8 mouse cellular contexts compared by ENCODE assay signal in the genomic region with DNA sequence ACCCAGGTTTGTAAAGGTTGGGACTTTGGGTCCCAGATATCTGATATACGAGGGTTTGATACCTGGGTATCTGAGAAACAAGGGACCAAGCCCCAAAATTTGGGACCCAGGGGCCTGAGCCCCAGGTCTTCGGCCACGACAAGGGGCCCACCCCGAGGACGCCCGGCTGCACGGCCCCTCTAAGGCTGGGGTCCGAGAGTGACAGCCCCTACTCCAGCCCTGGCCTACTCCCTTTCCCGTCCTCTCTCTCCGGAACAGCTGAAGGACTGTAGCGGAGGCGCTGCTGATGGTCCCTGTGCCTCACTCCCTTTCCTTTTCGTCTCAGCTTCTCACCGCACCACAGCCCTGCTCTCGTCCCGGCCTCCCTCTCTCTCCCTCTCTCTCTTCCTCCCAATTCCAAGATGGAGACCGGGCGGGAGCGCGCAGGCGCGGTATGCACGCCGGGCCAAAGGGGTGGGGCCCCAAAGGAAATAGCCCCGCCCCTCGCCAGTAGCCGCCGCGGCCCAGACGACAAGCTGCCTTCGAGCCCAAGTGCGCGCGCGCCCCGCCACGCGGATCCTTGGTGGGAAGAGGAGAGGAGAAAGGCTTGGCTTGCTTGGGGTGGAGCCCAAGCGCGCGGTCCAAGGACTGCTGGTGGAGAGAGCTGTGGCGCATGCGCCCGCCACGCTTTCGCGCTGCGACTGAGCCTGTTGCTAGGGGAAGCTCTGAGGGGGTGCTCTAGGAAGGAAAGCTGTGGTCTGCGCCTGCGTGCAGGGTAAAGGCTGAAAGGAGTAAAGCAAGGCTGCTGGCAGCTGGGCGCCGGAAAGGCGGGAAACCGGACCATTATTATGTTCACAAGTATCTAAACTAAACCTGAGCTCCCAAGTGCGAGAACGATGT. TPM values are rescaled to one million over a fixed set of nuclear protein-coding genes. Genes with fewer than 3 reads are reported as not detected.
DNase-seq lines count a peak whose midpoint lies in the region; ATAC-seq lines count a peak whose summit lies in the region.

A gene (minus strand): TSS at position 418 of the 879 bp plus-strand sequence.

- DNase-seq in NIH3T3 (ENCODE audit: low read depth) = peak; percentile 97
- DNase-seq in cerebellum, postnatal 10 days = peak; percentile 98 to 99
- DNase-seq in frontal cortex, postnatal 14 days (ENCODE audit: low spot score in 2 of 2) = peak; percentile 96 to 98
- DNase-seq in layer of hippocampus, postnatal 25 days (ENCODE audit: extremely low spot score in 1 of 2, low spot score in 1 of 2) = peak; percentile 94 to 98
- peak; percentile 98 for DNase-seq in lung, postnatal 25 days (ENCODE audit: low spot score)
- DNase-seq in retina, embryonic 14.5 days (ENCODE audit: low spot score) = peak; percentile 99
- DNase-seq in thymus, postnatal 4 days = peak; percentile 95

- H3K27me3 ChIP-seq in hindbrain, embryonic 13.5 days = no peaks in the 10 kb centered on the region

- peak within 1 kb of the TSS; percentile 96 for H3K9ac ChIP-seq in hindbrain, embryonic 13.5 days

- no peaks in the 10 kb centered on the region for H3K9me3 ChIP-seq in hindbrain, embryonic 13.5 days

- peak; percentile 98 for ATAC-seq in hindbrain, embryonic 13.5 days (ENCODE audit: low FRiP score)

- H3K4me2 ChIP-seq in hindbrain, embryonic 13.5 days = peak within 1 kb of the TSS; percentile 100

- H3K4me3 ChIP-seq in hindbrain, embryonic 13.5 days = peak within 1 kb of the TSS; percentile 92

- peaks cover 40% of the 10 kb centered on the region for H3K4me1 ChIP-seq in hindbrain, embryonic 13.5 days (replicated peaks)

- under 1% methylated on average over 56 of the region's 56 CpGs for WGBS in hindbrain, embryonic 13.5 days

- H3K27ac ChIP-seq in hindbrain, embryonic 13.5 days = peak within 1 kb of the TSS; percentile 96

- peaks cover 10% of the 10 kb centered on the region for H3K36me3 ChIP-seq in hindbrain, embryonic 13.5 days

RNA-seq across cellular contexts. Expression of the gene that starts here (rescaled TPM):
- 57.2 and 57.4 TPM in 2 replicates for polyA plus RNA-seq in hindbrain, embryonic 13.5 days (2015; fragmentation: Nextera tagmentation; extraction: Ambion mirVana)
- 100 to 1,000 TPM; 150 to 163 TPM for total RNA-seq in layer of hippocampus, postnatal 25 days (2021)

Comparison
In these comparisons a context has a peak if more than half of its experiments do, and no peak if none do; other contexts are left out.
1. Peak in every context shown above with its lines: DNase-seq, ATAC-seq, H3K4me3 ChIP-seq and H3K27ac ChIP-seq.